Mouse (Mus musculus) v-Abl transformed pro-B cells (cell line): Measurements from ENCODE around the gene Lmln.
"Not testable (repeated sequence)": the region's sequence is repeated elsewhere in the genome, so short reads cannot be mapped to it uniquely, and the experiment has no call there.

ENCODE experiments used
- in situ Hi-C, 2 experiments: fragments of 400-800 bp; cut with MboI; formaldehyde crosslinking; loops; one replicate each; pipeline ENCODE4 v1.15.1; 2025; ENCODE audit not compliant: unreplicated experiment in 2 of 2

Lmln gene

GRCm38 (mm10) chr16:33062024-33062681 lies at the start of gene Lmln:
TSS of gene Lmln (plus strand) at chr16:33062521.
- in situ Hi-C loops = no loop called here

- in situ Hi-C loops = no loop called here
Measured at GRCm38 (mm10) chr16:33013801-33014200, 48.5 kb upstream of the Lmln start.

- in situ Hi-C loops = no loop called here
Measured at GRCm38 (mm10) chr16:33014921-33015320, 47.4 kb upstream of the Lmln start.

- in situ Hi-C loops = no loop called here
Measured at GRCm38 (mm10) chr16:33015396-33015907, 46.9 kb upstream of the Lmln start.

GRCm38 (mm10) chr16:33015986-33016385 lies 46.3 kb upstream of the Lmln start:
- in situ Hi-C loops = no loop called here

GRCm38 (mm10) chr16:33017677-33018349 lies 44.5 kb upstream of the Lmln start:
- in situ Hi-C loops = no loop called here

- in situ Hi-C loops = no loop called here
Measured at GRCm38 (mm10) chr16:33019117-33019770, 43.1 kb upstream of the Lmln start.

GRCm38 (mm10) chr16:33021381-33021780 lies 40.9 kb upstream of the Lmln start:
- in situ Hi-C loops = loop anchor here (5.0 to 10.0 kb wide), 4 partner anchors 131 to 1093 kb away; partner anchors contain the start of gene Smbd1 (in 2 of the 2)

GRCm38 (mm10) chr16:33023750-33024149 lies 38.6 kb upstream of the Lmln start:
- in situ Hi-C loops = loop anchor here (5.0 to 10.0 kb wide), 4 partner anchors 129 to 1091 kb away; partner anchors contain the start of gene Smbd1 (in 2 of the 2)

GRCm38 (mm10) chr16:33024456-33025104 lies 37.7 kb upstream of the Lmln start:
- in situ Hi-C loops = loop anchor here (5.0 to 25.0 kb wide), 5 partner anchors 128 to 1090 kb away; partner anchors contain the start of genes Smbd1 (in 2 of the 2) and Umps (in 1 of the 2)

- in situ Hi-C loops = loop anchor here (10.0 to 25.0 kb wide), 2 partner anchors 936 to 1088 kb away; partner anchors contain the start of gene Umps (in 1 of the 2)
Measured at GRCm38 (mm10) chr16:33026357-33026756, 36.0 kb upstream of the Lmln start.

- in situ Hi-C loops = loop anchor here in 1 of 2 experiments (25.0 kb wide), 1 partner anchor 926 kb away; the partner anchor contains the start of gene Umps
Measured at GRCm38 (mm10) chr16:33036006-33036405, 26.3 kb upstream of the Lmln start.

GRCm38 (mm10) chr16:33042682-33043081 lies 19.6 kb upstream of the Lmln start:
- in situ Hi-C loops = loop anchor here in 1 of 2 experiments (25.0 kb wide), 1 partner anchor 920 kb away; the partner anchor contains the start of gene Umps

- in situ Hi-C loops = loop anchor here in 1 of 2 experiments (25.0 kb wide), 1 partner anchor 919 kb away; the partner anchor contains the start of gene Umps
Measured at GRCm38 (mm10) chr16:33043268-33043667, 19.1 kb upstream of the Lmln start.

- in situ Hi-C loops = loop anchor here in 1 of 2 experiments (25.0 kb wide), 1 partner anchor 914 kb away; the partner anchor contains the start of gene Umps
Measured at GRCm38 (mm10) chr16:33048004-33048403, 14.3 kb upstream of the Lmln start.

- in situ Hi-C loops = loop anchor here in 1 of 2 experiments (25.0 kb wide), 1 partner anchor 914 kb away; the partner anchor contains the start of gene Umps
Measured at GRCm38 (mm10) chr16:33048686-33049085, 13.6 kb upstream of the Lmln start.

- in situ Hi-C loops = loop anchor here in 1 of 2 experiments (25.0 kb wide), 1 partner anchor 912 kb away; the partner anchor contains the start of gene Umps
Measured at GRCm38 (mm10) chr16:33049809-33050208, 12.5 kb upstream of the Lmln start.

- in situ Hi-C loops = no loop called here
Measured at GRCm38 (mm10) chr16:33053141-33053540, 9.2 kb upstream of the Lmln start.

GRCm38 (mm10) chr16:33054927-33055326 lies 7.4 kb upstream of the Lmln start:
- in situ Hi-C loops = not testable (repeated sequence)

- in situ Hi-C loops = no loop called here
Measured at GRCm38 (mm10) chr16:33055655-33056054, 6.7 kb upstream of the Lmln start.
